Mouse (Mus musculus): Measurements from ENCODE around the gene Cmip. TPM values are rescaled to one million over a fixed set of nuclear protein-coding genes. Genes with fewer than 3 reads are reported as not detected.

The Cmip gene
- polyA plus RNA-seq, 1 experiment from 2014 or later, result 21.8 TPM

Small RNA genes within 50 kb of the gene (microRNA-seq; reads per million reads assigned to microRNA genes)
- gene Mir7077 (not detected), gene Mir7078 (not detected)

Other genes with a start within 250 kb of the Cmip start
- gene Pkd1l2, start 174.6 kb upstream of the Cmip start, polyA plus RNA-seq (2015; fragmentation: Nextera tagmentation; extraction: Ambion mirVana), result 0.05 and 0.10 TPM in 2 replicates
- 0.33 and 0.36 TPM in 2 replicates for gene Bco1, start 161.2 kb upstream of the Cmip start, polyA plus RNA-seq (2015; fragmentation: Nextera tagmentation; extraction: Ambion mirVana)
- 1.9 TPM in 2 replicates for gene Gan, start 98.9 kb upstream of the Cmip start, polyA plus RNA-seq (2015; fragmentation: Nextera tagmentation; extraction: Ambion mirVana)
- 5.1 and 6.0 TPM in 2 replicates for gene Plcg2, start 241.2 kb downstream of the Cmip start, polyA plus RNA-seq (2015; fragmentation: Nextera tagmentation; extraction: Ambion mirVana)